Mouse (Mus musculus): Measurements from ENCODE around the gene Gm21366. TPM values are rescaled to one million over a fixed set of nuclear protein-coding genes. Genes with fewer than 3 reads are reported as not detected.
"Not testable (repeated sequence)": the region's sequence is repeated elsewhere in the genome, so short reads cannot be mapped to it uniquely, and the experiment has no call there.

Gm21366 gene
- total RNA-seq (2022) = not detected

DNA sequence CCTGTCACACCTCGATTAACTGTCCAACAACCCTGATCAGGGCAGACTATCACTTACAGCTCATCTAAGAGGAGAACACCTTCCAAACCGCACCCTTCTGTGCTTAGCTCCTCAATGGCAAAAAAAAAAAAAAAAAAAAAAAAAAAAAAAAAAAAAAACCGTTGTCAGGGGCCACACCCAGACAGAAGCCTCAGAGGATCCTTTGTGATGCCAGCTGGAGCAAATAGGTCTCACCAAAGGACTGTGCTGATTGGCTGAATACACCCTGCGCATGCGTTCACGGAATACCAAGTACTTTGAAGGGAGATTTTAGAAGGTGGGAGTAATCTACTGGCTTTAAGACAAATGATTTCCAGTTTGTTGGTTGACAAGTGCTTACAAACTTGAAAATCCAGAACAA is at the start of gene Gm21366:
Gene Gm21366, minus strand, starts transcription at position 101 of the 400 bp plus-strand sequence.
- not testable (repeated sequence) for DNase-seq (ENCODE audit: low spot score)

All from heart, adult 8-10 months (tissue).